Mouse (Mus musculus) lung, adult 2 months (tissue): ENCODE measurements around the gene Scamp3.

Source experiments
- CTCF ChIP-seq: fragments of 200-500 bp; IDR thresholded peaks from 2 replicates; pipeline ENCODE4 v1.5.1; 2011; ENCODE audit warnings: mild to moderate bottlenecking, low read length, control low read depth; ENCODE audit not compliant: insufficient read depth
- POLR2A ChIP-seq: fragments of 200-500 bp; IDR thresholded peaks from 2 replicates; pipeline ENCODE4 v1.6.1; 2011; ENCODE audit warnings: low read depth, mild to moderate bottlenecking, control low read depth, low read length, borderline replicate concordance; ENCODE audit errors: extremely low read depth

DNA sequence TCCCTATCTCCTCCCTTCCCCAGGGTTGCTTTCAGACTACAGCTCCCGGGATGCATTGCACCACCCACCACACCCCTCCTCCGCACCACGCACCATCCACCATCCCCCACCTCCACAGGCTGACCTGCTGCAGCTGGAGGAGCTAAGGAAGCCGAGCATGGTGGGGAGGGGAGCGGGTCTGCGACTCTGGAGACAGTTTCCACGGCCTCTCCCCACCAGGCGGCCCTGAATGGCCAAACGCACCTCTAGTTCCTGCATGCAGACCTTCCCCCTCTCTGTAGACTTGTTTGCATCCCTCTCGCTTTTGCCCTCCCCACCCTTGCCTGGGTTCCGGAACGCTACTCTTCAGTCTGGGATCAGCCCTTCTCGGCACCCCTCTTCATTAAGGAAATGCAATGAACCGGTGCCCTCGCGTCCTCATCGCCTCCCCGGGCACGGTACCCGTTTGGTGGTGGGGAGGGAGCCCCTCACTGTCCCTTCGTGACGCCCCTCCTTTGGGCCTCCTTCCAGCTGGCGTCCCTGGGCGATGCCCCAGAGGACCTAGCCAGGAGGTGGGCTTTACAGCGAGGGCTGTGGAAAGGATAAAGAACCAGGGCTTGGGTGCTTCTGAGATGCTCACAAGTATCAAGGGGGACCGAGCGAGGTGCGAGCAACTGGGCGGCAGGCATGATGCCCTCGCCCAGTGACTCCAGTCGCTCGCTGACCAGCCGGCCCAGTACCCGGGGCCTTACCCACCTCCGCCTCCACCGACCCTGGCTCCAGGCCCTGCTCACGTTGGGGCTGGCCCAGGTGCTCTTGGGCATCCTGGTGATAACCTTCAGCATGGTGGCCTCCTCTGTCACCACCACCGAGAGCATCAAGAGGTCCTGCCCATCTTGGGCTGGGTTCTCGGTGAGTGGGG is 6.0 kb downstream of the Scamp3 start, which contains the start of gene Fam189b:
- peak; percentile 75; the same call in 1 of the 2 replicates for TF ChIP-seq POLR2A
- no peak for TF ChIP-seq CTCF
